Mouse (Mus musculus) hindbrain, embryonic 14.5 days (tissue): ENCODE data around the gene Alg14. TPM values are rescaled to one million over a fixed set of nuclear protein-coding genes. Genes with fewer than 3 reads are reported as not detected.

Experiments used
- ATAC-seq: fragments of 200-750 bp; cut with Nextera tagmentation; 2 replicates; pipeline ENCODE4 v1.8.0; 2017; ENCODE audit warnings: moderate number of reproducible peaks, mild to moderate bottlenecking, moderate TSS enrichment, moderate library complexity; ENCODE audit not compliant: low FRiP score
- DNase-seq: peaks from one replicate; pipeline ENCODE4 v3.0.0-alpha.2; 2015; ENCODE audit warnings: low spot score
- H3K27ac ChIP-seq: fragments of 300-500 bp; sonication (generic); 2 replicates; pipeline ENCODE4 v1.5.1; 2014; ENCODE audit warnings: mild to moderate bottlenecking, moderate library complexity
- H3K27me3 ChIP-seq: fragments of 300-500 bp; sonication (generic); 2 replicates; pipeline ENCODE4 v1.6.1; 2014; ENCODE audit warnings: mild to moderate bottlenecking, low read length, mixed read lengths; ENCODE audit not compliant: control insufficient read depth, insufficient read depth
- H3K36me3 ChIP-seq: fragments of 300-500 bp; sonication (generic); replicated peaks from 2 replicates; pipeline ENCODE4 v1.6.1; 2014; ENCODE audit not compliant: control insufficient read depth, insufficient read depth
- H3K4me1 ChIP-seq: fragments of 300-500 bp; sonication (generic); replicated peaks from 2 replicates; pipeline ENCODE4 v1.6.1; 2014; ENCODE audit warnings: antibody characterized with exemption, low read length, mixed read lengths; ENCODE audit not compliant: control insufficient read depth, insufficient read depth
- H3K4me2 ChIP-seq: fragments of 300-500 bp; sonication (generic); replicated peaks from 2 replicates; pipeline ENCODE4 v1.6.1; 2014; ENCODE audit warnings: mild to moderate bottlenecking, moderate library complexity
- H3K4me3 ChIP-seq: fragments of 300-500 bp; sonication (generic); replicated peaks from 2 replicates; pipeline ENCODE4 v1.5.1; 2014; ENCODE audit warnings: mild to moderate bottlenecking, low read length
- H3K9ac ChIP-seq: fragments of 300-500 bp; sonication (generic); 2 replicates; pipeline ENCODE4 v1.6.1; 2014
- H3K9me3 ChIP-seq: fragments of 300-500 bp; sonication (generic); 2 replicates; pipeline ENCODE4 v1.6.1; 2016; ENCODE audit warnings: low read length; ENCODE audit not compliant: control insufficient read depth
- WGBS: fragments of 180-500 bp; shearing (Covaris S2); extraction: QIAGEN DNeasy Blood & Tissue Kit; methylation state at CpG from one replicate; pipeline ENCODE4 v1.1.7; 2014; 5-methylcytosine and 5-hydroxymethylcytosine counted together
- polyA plus RNA-seq: library from polyadenylated mRNA; unstranded; fragments of >200 nt; fragmentation: Nextera tagmentation; extraction: Ambion mirVana; gene quantifications from 2 replicates; pipeline ENCODE4 v1.2.1, GENCODE M21; 2014

The Alg14 gene
- polyA plus RNA-seq, 1 experiment from 2014 or later, result 35.0 TPM

- H3K9ac ChIP-seq, result no peak overlapping the region
- H3K27me3 ChIP-seq, result no peaks in the 10 kb centered on the region
- H3K4me1 ChIP-seq, result peaks cover 3% of the 10 kb centered on the region; the same call in 1 of the 2 replicates
- no peaks in the 10 kb centered on the region for H3K9me3 ChIP-seq
- no peak overlapping the region for H3K27ac ChIP-seq
- H3K4me2 ChIP-seq, result no peak overlapping the region
- no peak overlapping the region for H3K4me3 ChIP-seq
- ATAC-seq (no peak), DNase-seq (no peak)
- 77% methylated on average over 2 of the region's 2 CpGs for WGBS
- H3K36me3 ChIP-seq, result no peaks in the 10 kb centered on the region
Measured at GRCm38 (mm10) chr3:121294200-121294599, 2.6 kb downstream of the Alg14 start.

GRCm38 (mm10) chr3:121306641-121307040 is 15.1 kb downstream of the Alg14 start:
- DNase-seq, result no peak
- no peak for ATAC-seq

DNA sequence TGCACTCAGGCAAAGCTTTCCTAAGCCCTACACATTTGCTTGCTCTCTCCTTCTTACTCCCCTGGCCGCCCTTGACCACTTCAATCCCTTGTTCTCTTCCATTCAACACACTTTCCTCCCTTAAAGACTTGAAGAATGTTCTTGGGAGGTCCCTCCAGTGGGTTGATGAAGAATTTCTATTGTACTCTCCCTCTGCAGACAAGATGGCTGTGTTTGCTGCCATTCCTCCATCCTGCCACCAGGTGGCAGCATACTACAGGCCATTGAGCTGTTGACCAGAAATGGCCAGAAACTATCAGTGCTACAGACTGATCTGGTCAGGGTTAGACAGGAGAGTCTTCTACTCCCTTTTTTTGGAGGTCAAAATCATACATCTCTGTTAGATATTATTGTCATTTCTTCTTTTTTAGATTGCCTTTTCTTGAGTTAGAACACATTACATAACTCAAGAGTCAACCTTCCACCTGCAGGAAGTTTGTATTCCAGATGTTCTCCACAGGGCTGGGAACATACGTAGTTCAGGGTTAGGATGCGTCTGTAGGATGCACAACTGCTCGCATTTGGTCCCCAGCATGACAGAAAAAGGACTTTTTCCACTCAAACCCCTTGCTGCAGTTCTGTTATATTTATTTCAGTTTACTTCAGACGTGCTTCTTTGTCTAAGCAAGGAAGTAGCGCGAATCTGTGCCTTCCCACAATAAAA is 16.1 kb downstream of the Alg14 start:
- DNase-seq (peak; percentile 93), ATAC-seq (peak; percentile 83)
- Histone ChIP-seq H3K27ac (no peak overlapping the region), H3K27me3 (no peaks in the 10 kb centered on the region), H3K4me3 (no peak overlapping the region), H3K9me3 (no peaks in the 10 kb centered on the region), H3K4me2 (no peak overlapping the region), H3K36me3 (peaks cover 4% of the 10 kb centered on the region; the same call in 1 of the 2 replicates), H3K4me1 (no peaks in the 10 kb centered on the region), H3K9ac (no peak overlapping the region)
- WGBS, result 78% methylated on average over 7 of the region's 7 CpGs

More at GRCm38 (mm10) chr3:121306641-121307040, 15.1 kb downstream of the Alg14 start:
- no peaks in the 10 kb centered on the region for H3K27me3 ChIP-seq
- H3K36me3 ChIP-seq, result peaks cover 4% of the 10 kb centered on the region; the same call in 1 of the 2 replicates
- H3K4me2 ChIP-seq, result no peak overlapping the region
- H3K9me3 ChIP-seq, result no peaks in the 10 kb centered on the region
- H3K4me1 ChIP-seq, result no peaks in the 10 kb centered on the region
- no peak overlapping the region for H3K9ac ChIP-seq
- H3K4me3 ChIP-seq, result no peak overlapping the region
- H3K27ac ChIP-seq, result no peak overlapping the region
- 91% methylated on average over 7 of the region's 7 CpGs for WGBS

DNA sequence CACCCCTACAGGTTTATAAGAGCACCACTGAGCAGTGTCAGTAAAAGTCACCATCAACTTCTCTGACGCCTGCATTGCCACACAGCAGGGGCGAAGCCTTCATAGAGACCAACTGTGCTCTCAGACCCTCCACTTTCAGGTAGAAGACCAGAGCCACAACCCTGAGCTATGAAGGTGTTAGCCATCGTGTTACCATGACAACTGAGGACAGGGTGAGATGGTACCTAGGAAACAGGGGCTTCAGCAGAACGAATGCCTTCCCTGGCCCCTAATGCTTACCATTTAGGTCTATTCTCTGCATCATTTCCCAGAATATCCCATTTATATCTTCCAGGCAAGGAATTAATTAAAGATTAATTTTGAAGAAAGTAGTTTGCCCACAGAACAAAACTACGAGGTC is 17.4 kb downstream of the Alg14 start:
- no peak overlapping the region for H3K27ac ChIP-seq
- WGBS, result 83% methylated on average over 5 of the region's 5 CpGs
- ATAC-seq, result peak; percentile 7; the same call in 1 of the 2 replicates
- H3K9me3 ChIP-seq, result no peaks in the 10 kb centered on the region
- no peaks in the 10 kb centered on the region for H3K27me3 ChIP-seq
- no peak overlapping the region for H3K4me3 ChIP-seq
- no peak overlapping the region for H3K9ac ChIP-seq
- DNase-seq, result no peak
- no peaks in the 10 kb centered on the region for H3K4me1 ChIP-seq
- peaks cover 4% of the 10 kb centered on the region; the same call in 1 of the 2 replicates for H3K36me3 ChIP-seq
- H3K4me2 ChIP-seq, result no peak overlapping the region

DNA sequence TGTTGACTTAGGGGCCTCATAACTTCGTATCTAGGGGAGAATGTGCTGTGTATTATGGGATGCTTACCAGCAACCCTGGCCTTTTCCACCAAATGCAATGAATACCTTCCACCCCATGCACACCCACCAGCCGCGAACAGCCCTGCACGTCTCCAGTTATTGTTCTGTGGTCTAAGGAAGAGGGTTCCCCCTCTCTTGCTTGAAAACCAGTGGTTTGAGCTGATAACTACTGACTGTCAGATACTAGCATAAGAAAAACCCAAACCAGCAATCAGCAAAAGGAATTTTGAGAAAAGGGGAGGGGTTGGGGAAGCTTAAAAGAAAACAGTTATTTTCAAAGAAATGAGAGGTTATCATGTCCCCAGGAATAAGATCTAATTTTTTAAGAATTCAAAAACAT is 17.9 kb downstream of the Alg14 start:
- no peaks in the 10 kb centered on the region for H3K4me1 ChIP-seq
- ATAC-seq (no peak), DNase-seq (no peak)
- H3K4me3 ChIP-seq, result no peak overlapping the region
- H3K36me3 ChIP-seq, result peaks cover 4% of the 10 kb centered on the region; the same call in 1 of the 2 replicates
- H3K27me3 ChIP-seq, result no peaks in the 10 kb centered on the region
- no peak overlapping the region for H3K4me2 ChIP-seq
- H3K9me3 ChIP-seq, result no peaks in the 10 kb centered on the region
- no peak overlapping the region for H3K9ac ChIP-seq
- WGBS, result 73% methylated on average over 4 of the region's 4 CpGs
- no peak overlapping the region for H3K27ac ChIP-seq

DNA sequence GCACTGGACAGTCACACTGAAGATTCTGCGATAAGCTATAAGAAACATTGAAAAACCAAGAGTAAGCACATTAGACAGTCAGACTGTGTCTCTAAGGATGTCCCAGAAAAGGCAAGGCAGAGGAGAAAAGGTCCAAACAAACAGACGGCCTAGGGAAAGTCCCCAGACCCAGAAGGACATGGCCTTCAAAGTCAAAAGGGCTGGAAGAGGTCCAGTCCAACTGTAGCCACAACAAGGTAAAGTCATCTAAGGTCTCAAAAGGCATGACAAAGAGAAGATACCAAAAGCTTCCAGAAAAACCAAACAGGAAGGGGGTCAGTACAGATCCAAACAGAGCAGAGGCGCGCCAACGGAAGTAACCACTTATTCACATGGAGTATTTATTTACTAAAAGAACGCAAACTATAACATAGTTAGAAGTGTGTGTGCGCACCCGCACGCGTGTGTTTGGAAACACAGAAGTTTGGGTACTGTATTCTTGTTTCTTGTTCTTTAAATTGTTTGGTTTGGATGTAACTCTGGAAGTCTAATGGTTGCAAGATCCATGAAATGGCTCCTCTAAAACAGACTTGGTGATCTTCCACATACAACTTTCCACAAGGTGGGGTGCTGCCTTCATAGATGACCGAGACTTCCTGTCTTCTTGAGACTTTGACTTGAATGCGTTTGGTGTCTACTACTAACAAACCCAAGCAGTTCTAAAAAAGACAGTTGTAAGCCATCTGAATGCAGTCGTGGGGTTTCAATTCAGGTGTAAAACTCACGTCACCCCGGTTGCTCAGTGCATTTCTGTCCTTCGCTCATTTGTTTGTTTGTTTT is 18.5 kb downstream of the Alg14 start:
- Histone ChIP-seq H3K4me2 (no peak overlapping the region), H3K27me3 (no peaks in the 10 kb centered on the region), H3K36me3 (peaks cover 4% of the 10 kb centered on the region; the same call in 1 of the 2 replicates), H3K9ac (no peak overlapping the region), H3K4me3 (no peak overlapping the region), H3K27ac (no peak overlapping the region), H3K9me3 (no peaks in the 10 kb centered on the region), H3K4me1 (no peaks in the 10 kb centered on the region)
- whole genome bisulfite sequencing, result 91% methylated on average over 16 of the region's 16 CpGs
- ATAC-seq (no peak), DNase-seq (no peak)

- ATAC-seq (no peak), DNase-seq (no peak)
- WGBS, result 87% methylated on average over 6 of the region's 6 CpGs
- no peaks in the 10 kb centered on the region for H3K4me1 ChIP-seq
- H3K36me3 ChIP-seq, result no peaks in the 10 kb centered on the region
- H3K9me3 ChIP-seq, result peaks cover 6% of the 10 kb centered on the region; the same call in 1 of the 2 replicates
- no peak overlapping the region for H3K4me3 ChIP-seq
- no peak overlapping the region for H3K4me2 ChIP-seq
- H3K27ac ChIP-seq, result no peak overlapping the region
- no peak overlapping the region for H3K9ac ChIP-seq
- no peaks in the 10 kb centered on the region for H3K27me3 ChIP-seq
Measured at GRCm38 (mm10) chr3:121312426-121312825, 20.9 kb downstream of the Alg14 start.

- Histone ChIP-seq H3K4me3 (no peak overlapping the region), H3K27me3 (no peaks in the 10 kb centered on the region), H3K9ac (no peak overlapping the region), H3K4me1 (no peaks in the 10 kb centered on the region), H3K9me3 (peaks cover 6% of the 10 kb centered on the region; the same call in 1 of the 2 replicates), H3K4me2 (no peak overlapping the region), H3K27ac (no peak overlapping the region), H3K36me3 (no peaks in the 10 kb centered on the region)
- no peak for ATAC-seq
- WGBS, result 74% methylated on average over 9 of the region's 9 CpGs
- DNase-seq, result no peak
Measured at GRCm38 (mm10) chr3:121312979-121313378, 21.4 kb downstream of the Alg14 start.

GRCm38 (mm10) chr3:121314149-121314548 is 22.6 kb downstream of the Alg14 start:
- Histone ChIP-seq H3K9ac (no peak overlapping the region), H3K4me2 (no peak overlapping the region), H3K4me3 (no peak overlapping the region), H3K27me3 (no peaks in the 10 kb centered on the region), H3K4me1 (no peaks in the 10 kb centered on the region), H3K36me3 (no peaks in the 10 kb centered on the region), H3K27ac (no peak overlapping the region), H3K9me3 (peaks cover 6% of the 10 kb centered on the region; the same call in 1 of the 2 replicates)
- ATAC-seq, result no peak
- WGBS, result 90% methylated on average over 6 of the region's 6 CpGs
- DNase-seq, result no peak
